Mouse (Mus musculus) heart, embryonic 16.5 days (tissue): Measurements from ENCODE around the gene Vmn2r72. TPM values are rescaled to one million over a fixed set of nuclear protein-coding genes. Genes with fewer than 3 reads are reported as not detected.

Experiments
- ATAC-seq: fragments of 200-750 bp; cut with Nextera tagmentation; replicated peaks from 2 replicates; pipeline ENCODE4 v1.8.0; 2017; ENCODE audit warnings: moderate number of reproducible peaks; ENCODE audit not compliant: insufficient read depth, low FRiP score; ENCODE audit errors: extremely low read depth
- H3K27ac ChIP-seq: fragments of 300-500 bp; sonication (generic); 2 replicates; pipeline ENCODE4 v1.5.1; 2014; ENCODE audit warnings: mild to moderate bottlenecking, low read length, control low read depth, moderate library complexity
- H3K27me3 ChIP-seq: fragments of 300-500 bp; sonication (generic); 2 replicates; pipeline ENCODE4 v1.6.1; 2014; ENCODE audit warnings: low read length, mixed read lengths; ENCODE audit not compliant: control insufficient read depth, insufficient read depth
- H3K36me3 ChIP-seq: fragments of 300-500 bp; sonication (generic); 2 replicates; pipeline ENCODE4 v1.6.1; 2014; ENCODE audit not compliant: control insufficient read depth, insufficient read depth
- H3K4me1 ChIP-seq: fragments of 300-500 bp; sonication (generic); 2 replicates; pipeline ENCODE4 v1.6.1; 2014; ENCODE audit warnings: low read length, mixed read lengths; ENCODE audit not compliant: control insufficient read depth, insufficient read depth
- H3K4me2 ChIP-seq: fragments of 300-500 bp; sonication (generic); 2 replicates; pipeline ENCODE4 v1.6.1; 2014; ENCODE audit warnings: low read depth, mild to moderate bottlenecking, control low read depth, low read length
- H3K4me3 ChIP-seq: fragments of 300-500 bp; sonication (generic); 2 replicates; pipeline ENCODE4 v1.5.1; 2014; ENCODE audit warnings: mild to moderate bottlenecking, control low read depth, low read length
- H3K9ac ChIP-seq: fragments of 300-500 bp; sonication (generic); 2 replicates; pipeline ENCODE4 v1.6.1; 2014; ENCODE audit warnings: low read length, control low read depth
- H3K9me3 ChIP-seq: fragments of 300-500 bp; sonication (generic); replicated peaks from 2 replicates; pipeline ENCODE4 v1.6.1; 2016; ENCODE audit warnings: low read length; ENCODE audit not compliant: control insufficient read depth
- WGBS: fragments of 180-500 bp; shearing (Covaris S2); extraction: QIAGEN DNeasy Blood & Tissue Kit; methylation state at CpG from one replicate; pipeline ENCODE4 v1.1.7; 2014; 5-methylcytosine and 5-hydroxymethylcytosine counted together
- polyA plus RNA-seq: library from polyadenylated mRNA; unstranded; fragments of >200 nt; fragmentation: Nextera tagmentation; extraction: Ambion mirVana; gene quantifications from 2 replicates; pipeline ENCODE4 v1.2.1, GENCODE M21; 2015

The Vmn2r72 gene
- polyA plus RNA-seq: not detected in 2 replicates

DNA sequence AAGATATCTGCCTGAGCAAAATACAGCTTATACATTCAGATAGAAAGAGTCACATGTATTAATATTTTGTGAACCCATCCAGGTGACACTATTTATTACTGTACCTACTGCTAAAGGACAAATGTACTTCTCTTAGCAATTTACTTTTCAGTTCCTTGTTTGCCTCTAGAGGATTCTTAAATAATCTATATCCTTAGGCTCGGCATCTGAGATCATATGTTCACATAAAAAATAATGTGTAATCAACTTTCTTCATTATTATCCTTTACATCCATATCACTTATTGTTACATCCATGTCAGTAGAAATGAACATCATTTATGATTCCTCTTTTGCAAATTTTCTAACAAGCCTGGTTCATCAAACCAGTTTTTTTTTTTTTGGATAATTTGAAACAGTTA lies at the start of gene Vmn2r72:
Gene Vmn2r72 (minus strand): TSS at position 101 of the 400 bp plus-strand sequence.
- 77% methylated on average over 1 of the region's 1 CpGs for WGBS

More for the DNA sequence above, at the start of gene Vmn2r72:
- Histone ChIP-seq H3K4me3 (no peak within 1 kb of the TSS), H3K4me2 (no peak within 1 kb of the TSS), H3K27me3 (no peaks in the 10 kb centered on the region), H3K9ac (no peak within 1 kb of the TSS), H3K4me1 (no peaks in the 10 kb centered on the region), H3K9me3 (no peaks in the 10 kb centered on the region), H3K36me3 (no peaks in the 10 kb centered on the region), H3K27ac (no peak within 1 kb of the TSS)
- ATAC-seq: no peak

Other genes with a start within 250 kb of the Vmn2r72 start
- gene Vmn2r71, start 192.0 kb downstream of the Vmn2r72 start, polyA plus RNA-seq: not detected in 2 replicates
- not detected in 2 replicates for gene Vmn2r70, start 185.9 kb downstream of the Vmn2r72 start, polyA plus RNA-seq
- not detected in 2 replicates for gene Vmn2r73, start 121.2 kb upstream of the Vmn2r72 start, polyA plus RNA-seq
- gene Vmn2r74, start 206.5 kb upstream of the Vmn2r72 start, polyA plus RNA-seq: not detected in 2 replicates